Mouse (Mus musculus): ENCODE measurements around the gene Ndufv1. TPM values are rescaled to one million over a fixed set of nuclear protein-coding genes. Genes with fewer than 3 reads are reported as not detected.
A peak's percentile ranks its signal among the peaks of the same experiment; 100 is the strongest.
"Not testable (repeated sequence)": the region's sequence is repeated elsewhere in the genome, so short reads cannot be mapped to it uniquely, and the experiment has no call there.

Gene Ndufv1
- polyA plus RNA-seq, 1 experiment from 2014 or later = 188 TPM

DNA sequence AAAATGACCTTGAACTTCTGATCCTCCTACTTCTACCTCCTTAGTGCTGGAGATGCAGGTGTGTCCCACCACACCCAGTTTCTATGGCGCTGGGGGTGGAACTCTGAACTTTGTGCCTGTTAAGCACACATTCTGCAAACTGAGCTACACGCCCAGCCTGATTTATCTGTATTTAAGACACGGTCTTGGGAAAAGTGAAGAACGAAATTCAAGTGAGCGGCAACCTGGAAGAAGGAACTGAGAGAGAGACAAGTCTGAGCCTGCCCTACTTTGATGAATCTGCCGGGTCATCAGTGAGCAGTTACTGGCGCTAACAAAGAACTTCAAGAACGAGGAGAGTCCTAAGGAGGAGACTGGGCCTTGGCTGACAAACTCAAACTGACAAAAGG, 34.3 kb upstream of the Ndufv1 start:
- Histone ChIP-seq H3K9ac (ENCODE audit: low read depth, low read length) (no peak overlapping the region), H3K4me1 (ENCODE audit: control insufficient read depth, insufficient read depth, low read length) (no peaks in the 10 kb centered on the region; the same call in 1 of the 2 replicates), H3K4me2 (ENCODE audit: low read depth, low read length) (no peak overlapping the region), H3K36me3 (ENCODE audit: control insufficient read depth, insufficient read depth, low read length) (no peaks in the 10 kb centered on the region), H3K9me3 (ENCODE audit: control insufficient read depth, low read length) (no peaks in the 10 kb centered on the region), H3K27ac (replicated peaks; ENCODE audit: low read depth, low read length) (no peak overlapping the region), H3K4me3 (ENCODE audit: low read depth, low read length) (no peak overlapping the region), H3K27me3 (replicated peaks; ENCODE audit: control insufficient read depth, insufficient read depth, low read length) (no peaks in the 10 kb centered on the region)
- peak; percentile 37 for DNase-seq (ENCODE audit: low spot score)
- 75% methylated on average over 8 of the region's 8 CpGs for WGBS
- ATAC-seq (ENCODE audit: low read depth) = no peak

DNA sequence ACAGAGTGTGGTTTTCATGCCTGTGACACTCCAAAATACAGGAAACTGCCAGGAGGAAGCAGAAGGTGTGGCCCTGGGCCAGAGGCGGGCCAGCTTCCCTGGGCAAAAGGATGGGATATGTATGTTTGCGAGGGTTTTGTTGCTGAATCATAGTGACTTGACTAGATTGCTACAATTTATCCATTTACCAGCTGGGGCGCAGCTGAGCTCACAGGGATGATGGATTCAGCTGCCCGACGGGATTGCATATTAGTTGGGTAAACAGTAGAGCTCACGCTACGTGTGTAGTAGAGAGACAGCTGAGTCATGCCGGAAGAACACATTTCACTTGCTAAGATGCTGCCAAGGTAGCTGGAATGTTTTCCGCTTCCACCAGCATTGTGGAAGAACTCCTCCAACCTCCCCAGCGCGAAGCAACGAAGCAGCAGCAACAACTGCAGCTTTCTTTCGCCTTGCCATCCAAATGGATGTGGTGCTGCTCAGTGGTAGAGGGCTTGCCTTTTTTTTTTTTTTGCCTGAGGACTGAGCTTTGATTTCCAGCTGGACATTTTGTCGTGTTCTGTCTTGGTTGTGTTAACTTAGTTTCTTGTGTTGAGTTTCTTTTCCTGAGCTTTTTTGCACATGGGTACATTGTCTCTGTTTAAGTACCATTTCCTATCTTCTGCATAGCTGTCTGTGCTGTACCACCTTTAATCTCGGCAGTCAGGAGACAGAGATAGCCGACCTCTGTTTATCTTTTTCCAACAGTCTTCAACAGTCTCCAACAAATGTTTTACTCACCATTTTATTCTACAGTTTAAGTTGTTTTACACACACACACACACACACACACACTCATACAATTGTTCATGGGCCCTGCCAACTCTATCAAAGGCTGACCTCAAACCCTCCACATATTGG, 33.6 kb upstream of the Ndufv1 start, which contains the start of gene Gstp2:
Gene Gstp2 (minus strand): TSS at position 58 of the 900 bp plus-strand sequence.
- ATAC-seq (ENCODE audit: low read depth) = peak; percentile 55; the same call in 1 of the 2 replicates
- H3K4me1 ChIP-seq (ENCODE audit: control insufficient read depth, insufficient read depth, low read length) = no peaks in the 10 kb centered on the region; the same call in 1 of the 2 replicates
- H3K9me3 ChIP-seq (ENCODE audit: control insufficient read depth, low read length) = no peaks in the 10 kb centered on the region
- peak within 1 kb of the TSS; percentile 44; the same call in 1 of the 2 replicates for H3K27ac ChIP-seq (replicated peaks; ENCODE audit: low read depth, low read length)
- no peaks in the 10 kb centered on the region for H3K36me3 ChIP-seq (ENCODE audit: control insufficient read depth, insufficient read depth, low read length)
- DNase-seq (ENCODE audit: low spot score) = peak; percentile 90
- H3K9ac ChIP-seq (ENCODE audit: low read depth, low read length) = no peak within 1 kb of the TSS
- H3K4me2 ChIP-seq (ENCODE audit: low read depth, low read length) = peak within 1 kb of the TSS; percentile 41
- 44% methylated on average over 16 of the region's 16 CpGs for WGBS
- H3K4me3 ChIP-seq (ENCODE audit: low read depth, low read length) = 0 out of 2 replicates have a peak within 1 kb of the TSS, but pooled peaks have one; percentile 11
- no peaks in the 10 kb centered on the region for H3K27me3 ChIP-seq (replicated peaks; ENCODE audit: control insufficient read depth, insufficient read depth, low read length)

DNA sequence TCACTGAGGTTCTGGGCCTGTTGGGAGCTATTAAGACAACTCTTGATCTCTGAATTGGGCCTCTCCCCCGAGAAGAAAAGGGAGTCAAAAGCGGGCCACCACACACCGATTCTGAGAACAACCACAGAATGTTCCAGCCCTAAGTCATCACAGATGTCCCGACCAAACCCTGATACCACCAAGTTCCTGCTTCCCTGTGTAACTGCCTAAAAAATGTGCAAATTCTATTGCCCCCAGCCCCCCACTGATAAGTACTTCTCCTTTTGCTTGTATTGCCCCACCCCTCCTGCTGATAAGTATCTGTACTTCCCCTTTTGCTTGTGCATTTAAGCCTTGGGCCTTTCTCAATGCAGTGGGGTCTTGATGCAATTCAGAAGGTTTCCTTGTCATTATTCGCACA, 31.5 kb upstream of the Ndufv1 start:
- ATAC-seq (ENCODE audit: low read depth); H3K4me1 ChIP-seq (ENCODE audit: control insufficient read depth, insufficient read depth, low read length); H3K9me3 ChIP-seq (ENCODE audit: control insufficient read depth, low read length); H3K4me2 ChIP-seq (ENCODE audit: low read depth, low read length); H3K4me3 ChIP-seq (ENCODE audit: low read depth, low read length); H3K9ac ChIP-seq (ENCODE audit: low read depth, low read length); DNase-seq (ENCODE audit: low spot score); H3K36me3 ChIP-seq (ENCODE audit: control insufficient read depth, insufficient read depth, low read length); H3K27ac ChIP-seq (replicated peaks; ENCODE audit: low read depth, low read length); H3K27me3 ChIP-seq (replicated peaks; ENCODE audit: control insufficient read depth, insufficient read depth, low read length): not testable (repeated sequence)
- WGBS = 79% methylated on average over 5 of the region's 5 CpGs

- no peaks in the 10 kb centered on the region for H3K27me3 ChIP-seq (replicated peaks; ENCODE audit: control insufficient read depth, insufficient read depth, low read length)
- H3K4me1 ChIP-seq (ENCODE audit: control insufficient read depth, insufficient read depth, low read length) = peaks cover 4% of the 10 kb centered on the region; the same call in 1 of the 2 replicates
- H3K27ac ChIP-seq (replicated peaks; ENCODE audit: low read depth, low read length) = no peak overlapping the region
- DNase-seq (ENCODE audit: low spot score) = no peak
- H3K9me3 ChIP-seq (ENCODE audit: control insufficient read depth, low read length) = no peaks in the 10 kb centered on the region
- no peak overlapping the region for H3K4me3 ChIP-seq (ENCODE audit: low read depth, low read length)
- no peak for ATAC-seq (ENCODE audit: low read depth)
- H3K9ac ChIP-seq (ENCODE audit: low read depth, low read length) = no peak overlapping the region
- H3K4me2 ChIP-seq (ENCODE audit: low read depth, low read length) = no peak overlapping the region
- H3K36me3 ChIP-seq (ENCODE audit: control insufficient read depth, insufficient read depth, low read length) = no peaks in the 10 kb centered on the region
- WGBS = 69% methylated on average over 14 of the region's 14 CpGs
Measured at GRCm38 (mm10) chr19:4042124-4042523, 29.5 kb upstream of the Ndufv1 start.

- not testable (repeated sequence) for H3K27ac ChIP-seq (replicated peaks; ENCODE audit: low read depth, low read length); H3K9me3 ChIP-seq (ENCODE audit: control insufficient read depth, low read length); H3K27me3 ChIP-seq (replicated peaks; ENCODE audit: control insufficient read depth, insufficient read depth, low read length); H3K4me1 ChIP-seq (ENCODE audit: control insufficient read depth, insufficient read depth, low read length); H3K9ac ChIP-seq (ENCODE audit: low read depth, low read length); H3K4me3 ChIP-seq (ENCODE audit: low read depth, low read length); DNase-seq (ENCODE audit: low spot score); ATAC-seq (ENCODE audit: low read depth); H3K4me2 ChIP-seq (ENCODE audit: low read depth, low read length); H3K36me3 ChIP-seq (ENCODE audit: control insufficient read depth, insufficient read depth, low read length)
- WGBS = 83% methylated on average over 3 of the region's 4 CpGs
Measured at GRCm38 (mm10) chr19:4041500-4041899, 28.9 kb upstream of the Ndufv1 start.

DNA sequence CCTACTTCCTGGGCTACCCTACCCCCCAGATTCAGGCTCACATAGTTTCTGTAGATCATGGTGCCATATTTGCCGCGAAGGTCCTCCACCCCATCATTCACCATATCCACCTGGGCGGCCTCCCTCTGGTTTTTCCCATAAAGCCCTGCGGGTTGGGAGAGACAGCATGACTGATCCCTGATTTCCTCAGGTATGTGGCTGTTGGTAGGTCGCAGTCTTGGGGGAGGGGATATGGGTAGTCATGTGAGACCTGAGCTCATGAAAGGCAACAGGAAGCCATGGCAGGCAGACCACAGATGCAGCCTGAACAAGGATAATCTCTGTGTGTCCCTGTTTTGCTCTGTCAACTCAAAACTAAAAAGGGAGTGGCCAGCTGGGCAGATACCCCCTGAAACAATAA, 28.3 kb upstream of the Ndufv1 start:
- not testable (repeated sequence) for H3K9ac ChIP-seq (ENCODE audit: low read depth, low read length); H3K36me3 ChIP-seq (ENCODE audit: control insufficient read depth, insufficient read depth, low read length); H3K4me1 ChIP-seq (ENCODE audit: control insufficient read depth, insufficient read depth, low read length); H3K27me3 ChIP-seq (replicated peaks; ENCODE audit: control insufficient read depth, insufficient read depth, low read length); H3K9me3 ChIP-seq (ENCODE audit: control insufficient read depth, low read length); H3K4me3 ChIP-seq (ENCODE audit: low read depth, low read length); DNase-seq (ENCODE audit: low spot score); H3K27ac ChIP-seq (replicated peaks; ENCODE audit: low read depth, low read length); ATAC-seq (ENCODE audit: low read depth); H3K4me2 ChIP-seq (ENCODE audit: low read depth, low read length)
- WGBS = 79% methylated on average over 5 of the region's 5 CpGs

GRCm38 (mm10) chr19:4037788-4038232, 25.2 kb upstream of the Ndufv1 start, which contains the start of gene Gstp1:
Gene Gstp1, minus strand, starts transcription at chr19:4037985.
- DNase-seq (ENCODE audit: low spot score) (peak; percentile 94), ATAC-seq (ENCODE audit: low read depth) (peak; percentile 95)
- Histone ChIP-seq H3K36me3 (ENCODE audit: control insufficient read depth, insufficient read depth, low read length) (no peaks in the 10 kb centered on the region), H3K4me1 (ENCODE audit: control insufficient read depth, insufficient read depth, low read length) (0 out of 2 replicates have a peak, but pooled peaks cover 4% of the 10 kb centered on the region), H3K9ac (ENCODE audit: low read depth, low read length) (peak within 1 kb of the TSS; percentile 82), H3K27me3 (replicated peaks; ENCODE audit: control insufficient read depth, insufficient read depth, low read length) (no peaks in the 10 kb centered on the region), H3K9me3 (ENCODE audit: control insufficient read depth, low read length) (no peaks in the 10 kb centered on the region), H3K4me3 (ENCODE audit: low read depth, low read length) (peak within 1 kb of the TSS; percentile 65), H3K4me2 (ENCODE audit: low read depth, low read length) (peak within 1 kb of the TSS; percentile 58), H3K27ac (replicated peaks; ENCODE audit: low read depth, low read length) (peak within 1 kb of the TSS; percentile 81)
- WGBS = 0% methylated on average over 7 of the region's 26 CpGs

DNA sequence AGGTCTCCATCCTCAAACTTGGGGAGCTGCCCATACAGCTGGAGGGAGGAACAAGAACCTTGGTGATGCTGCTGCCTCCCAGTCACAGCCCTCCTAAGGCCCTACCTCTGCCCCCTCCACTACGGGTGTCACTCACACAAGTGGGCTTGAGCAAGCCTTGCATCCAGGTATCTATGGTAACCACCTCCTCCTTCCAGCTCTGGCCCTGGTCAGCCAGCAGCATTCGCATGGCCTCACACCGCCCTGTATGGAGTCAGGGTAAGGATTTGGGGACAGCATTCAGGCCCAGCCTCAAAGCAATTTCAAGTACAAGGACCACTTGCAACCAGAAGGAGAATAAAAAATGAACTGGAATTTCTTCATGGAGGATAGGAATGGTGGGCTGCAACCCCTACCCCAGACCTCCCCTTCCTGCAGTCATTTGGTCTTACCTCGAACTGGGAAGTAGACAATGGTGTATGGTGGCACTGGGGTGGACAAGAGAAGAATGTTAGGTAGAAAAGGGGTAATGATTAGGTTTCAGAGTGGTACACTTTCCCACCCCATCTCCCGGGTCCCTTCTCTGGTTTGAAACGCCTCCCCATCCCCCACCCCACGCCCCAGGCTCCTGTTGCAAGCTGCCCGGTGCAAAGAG, 24.7 kb upstream of the Ndufv1 start:
- peak overlapping the region; percentile 65 for H3K4me3 ChIP-seq (ENCODE audit: low read depth, low read length)
- H3K4me1 ChIP-seq (ENCODE audit: control insufficient read depth, insufficient read depth, low read length); H3K9me3 ChIP-seq (ENCODE audit: control insufficient read depth, low read length); DNase-seq (ENCODE audit: low spot score); H3K27me3 ChIP-seq (replicated peaks; ENCODE audit: control insufficient read depth, insufficient read depth, low read length); H3K36me3 ChIP-seq (ENCODE audit: control insufficient read depth, insufficient read depth, low read length): not testable (repeated sequence)
- H3K9ac ChIP-seq (ENCODE audit: low read depth, low read length) = peak overlapping the region; percentile 82
- peak overlapping the region; percentile 58 for H3K4me2 ChIP-seq (ENCODE audit: low read depth, low read length)
- 26% methylated on average over 7 of the region's 8 CpGs for WGBS
- peak overlapping the region; percentile 81 for H3K27ac ChIP-seq (replicated peaks; ENCODE audit: low read depth, low read length)
- peak; percentile 7; the same call in 1 of the 2 replicates for ATAC-seq (ENCODE audit: low read depth)
